Mouse (Mus musculus): ENCODE measurements around the gene Txnip.
A peak's percentile ranks its signal among the peaks of the same experiment; 100 is the strongest.

Txnip gene

GRCm38 (mm10) chr3:96551890-96552289 lies 5.9 kb upstream of the Txnip start:
- no peak for DNase-seq (ENCODE audit: low spot score)

- no peak for DNase-seq (ENCODE audit: low spot score)
Observed at GRCm38 (mm10) chr3:96553601-96554000, 4.2 kb upstream of the Txnip start.

- DNase-seq (ENCODE audit: low spot score) = no peak
Observed at GRCm38 (mm10) chr3:96554251-96554650, 3.5 kb upstream of the Txnip start.

- no peak for DNase-seq (ENCODE audit: low spot score)
Observed at GRCm38 (mm10) chr3:96555041-96555596, 2.6 kb upstream of the Txnip start.

- no peak for DNase-seq (ENCODE audit: low spot score)
Observed at GRCm38 (mm10) chr3:96555999-96556614, 1.6 kb upstream of the Txnip start.

GRCm38 (mm10) chr3:96556651-96557635 lies 814 bp upstream of the Txnip start:
- DNase-seq (ENCODE audit: low spot score) = peak; percentile 47

GRCm38 (mm10) chr3:96558159-96558558 lies 402 bp downstream of the Txnip start:
- no peak for DNase-seq (ENCODE audit: low spot score)

GRCm38 (mm10) chr3:96558668-96559196 lies 975 bp downstream of the Txnip start:
- no peak for DNase-seq (ENCODE audit: low spot score)

GRCm38 (mm10) chr3:96559398-96559910 lies 1.7 kb downstream of the Txnip start:
- DNase-seq (ENCODE audit: low spot score) = no peak

- no peak for DNase-seq (ENCODE audit: low spot score)
Observed at GRCm38 (mm10) chr3:96559911-96560850, 2.4 kb downstream of the Txnip start.

- DNase-seq (ENCODE audit: low spot score) = no peak
Observed at GRCm38 (mm10) chr3:96560881-96561668, 3.3 kb downstream of the Txnip start.

GRCm38 (mm10) chr3:96561946-96562681 lies 4.4 kb downstream of the Txnip start:
- no peak for DNase-seq (ENCODE audit: low spot score)

GRCm38 (mm10) chr3:96563267-96563666 lies 5.5 kb downstream of the Txnip start:
- no peak for DNase-seq (ENCODE audit: low spot score)

- DNase-seq (ENCODE audit: low spot score) = no peak
Observed at GRCm38 (mm10) chr3:96563911-96564632, 6.3 kb downstream of the Txnip start.

- DNase-seq (ENCODE audit: low spot score) = no peak
Observed at GRCm38 (mm10) chr3:96564633-96565032, 6.9 kb downstream of the Txnip start.

GRCm38 (mm10) chr3:96565105-96565504 lies 7.3 kb downstream of the Txnip start:
- no peak for DNase-seq (ENCODE audit: low spot score)

GRCm38 (mm10) chr3:96566661-96567450 lies 9.1 kb downstream of the Txnip start:
- no peak for DNase-seq (ENCODE audit: low spot score)

- DNase-seq (ENCODE audit: low spot score) = no peak
Observed at GRCm38 (mm10) chr3:96568605-96569004, 10.8 kb downstream of the Txnip start.

Measured in c-Kit-positive CD71-positive TER-119-positive erythroid progenitor cells, embryonic 14.5 days (primary cell).